Mouse (Mus musculus): ENCODE measurements around the gene Zdhhc23.

Zdhhc23 gene

DNA sequence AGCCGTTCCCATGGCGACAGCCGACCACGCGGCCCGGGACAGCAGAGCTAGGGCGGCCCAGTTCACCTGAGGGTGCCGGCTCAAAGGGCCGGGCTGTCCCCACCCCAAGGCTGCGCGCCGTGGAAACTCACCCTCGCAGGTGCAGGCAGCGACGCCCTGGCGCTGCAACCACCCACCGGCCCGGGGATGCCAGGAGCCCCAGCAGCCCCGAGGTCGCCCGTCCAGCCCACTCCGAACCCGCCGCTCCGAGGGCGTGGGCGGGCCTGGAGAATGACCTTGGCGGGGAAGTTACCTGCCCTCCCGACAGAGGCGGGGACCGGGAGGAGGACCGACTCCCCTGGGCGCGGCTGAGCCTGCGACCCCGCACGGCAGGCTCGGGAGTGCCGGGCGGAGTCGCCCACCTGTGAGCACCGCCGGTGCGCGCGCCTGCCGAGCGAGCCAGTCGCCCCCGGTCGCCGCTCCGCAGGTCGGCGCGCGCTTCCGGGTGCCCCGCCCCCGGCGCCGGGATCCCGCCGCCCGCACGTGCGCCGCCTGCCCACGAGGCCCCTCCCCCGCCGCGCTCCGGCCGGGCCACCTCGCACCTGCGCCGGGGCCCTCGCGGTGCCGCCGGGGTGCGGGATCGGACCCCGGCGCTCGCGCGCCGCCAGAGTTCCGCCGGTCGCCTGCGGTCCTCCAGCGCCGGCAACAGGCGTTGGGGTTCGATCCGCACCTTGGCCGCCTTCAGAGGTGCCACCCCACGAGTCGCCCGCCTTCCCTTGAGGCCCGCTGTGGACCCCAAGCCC, at the start of gene Zdhhc23:
Zdhhc23 (minus strand) TSS at position 464 of the 782 bp plus-strand sequence.
- peak; percentile 39 for DNase-seq (ENCODE audit: low spot score)

DNA sequence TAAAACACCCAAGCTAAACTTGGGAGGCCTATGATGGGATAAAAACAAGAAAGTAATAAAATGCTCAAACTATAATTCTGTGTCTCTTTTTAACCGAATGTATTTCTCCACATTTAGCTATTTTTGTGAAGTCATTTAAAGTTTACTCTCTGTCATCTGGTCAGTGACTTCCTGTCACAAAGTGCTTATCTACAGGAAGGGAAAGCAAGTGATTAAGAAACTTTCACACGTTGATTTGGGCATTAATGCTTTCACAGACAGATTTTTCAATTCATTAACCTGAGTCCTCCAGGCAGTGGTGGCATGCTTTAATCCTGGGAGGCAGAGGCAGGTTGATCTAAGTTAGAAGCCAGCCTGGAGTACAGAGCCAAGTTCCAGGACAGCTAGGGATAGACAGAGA, 49.7 kb upstream of the Zdhhc23 start:
- no peak for DNase-seq (ENCODE audit: low spot score)

GRCm38 (mm10) chr16:44026822-44027221, 47.2 kb upstream of the Zdhhc23 start:
- no peak for DNase-seq (ENCODE audit: low spot score)

DNA sequence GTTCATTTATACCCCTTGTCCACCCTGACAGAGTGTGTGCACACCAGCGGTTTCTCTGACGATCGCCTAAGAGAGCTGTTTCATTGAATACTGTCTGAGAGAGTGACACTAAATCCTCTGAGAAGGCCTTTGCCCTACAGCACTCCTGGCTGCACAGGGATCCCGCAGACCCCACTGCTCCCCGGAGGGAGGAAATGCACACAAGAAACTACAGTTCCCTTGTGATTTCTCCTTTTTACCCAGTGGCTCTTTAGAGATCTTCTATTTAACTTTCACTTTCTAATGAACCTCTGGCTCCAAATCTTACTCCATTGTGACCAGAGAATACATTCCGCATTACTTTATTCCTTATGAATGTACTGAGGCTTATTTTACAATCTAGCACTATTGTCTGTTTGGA, 46.6 kb upstream of the Zdhhc23 start:
- no peak for DNase-seq (ENCODE audit: low spot score)

DNA sequence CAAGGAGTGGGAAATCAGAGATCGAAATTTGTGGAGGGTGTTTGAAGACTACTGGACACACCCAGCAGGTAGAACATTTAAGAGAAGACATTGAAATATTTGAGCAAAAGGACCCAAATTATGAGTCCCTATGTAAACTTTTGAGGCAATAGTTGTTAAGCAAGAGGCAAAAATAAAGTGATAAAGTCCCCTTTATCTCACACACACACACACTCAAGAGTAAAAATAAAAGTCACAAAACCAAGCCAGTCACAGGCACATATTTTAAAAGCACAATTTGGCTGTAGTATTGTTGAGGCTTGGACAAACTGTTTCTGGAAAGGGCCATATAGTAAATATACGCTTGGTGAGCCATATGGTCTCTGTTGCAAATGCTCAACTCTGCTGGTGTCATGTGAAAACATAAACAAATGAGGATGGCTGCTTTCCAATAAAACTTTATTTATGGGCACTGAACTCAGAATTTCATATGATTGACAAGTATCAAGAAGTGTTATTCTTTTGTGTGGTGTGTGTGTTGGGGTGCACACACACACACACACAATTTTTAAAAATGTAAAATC, 39.5 kb upstream of the Zdhhc23 start:
- no peak for DNase-seq (ENCODE audit: low spot score)

- DNase-seq (ENCODE audit: low spot score), result no peak
Observed at GRCm38 (mm10) chr16:44018372-44018771, 38.8 kb upstream of the Zdhhc23 start.

GRCm38 (mm10) chr16:44017707-44018106, 38.1 kb upstream of the Zdhhc23 start:
- no peak for DNase-seq (ENCODE audit: low spot score)

- peak; percentile 65 for DNase-seq (ENCODE audit: low spot score)
Observed at GRCm38 (mm10) chr16:44016164-44016563, 36.6 kb upstream of the Zdhhc23 start.

DNA sequence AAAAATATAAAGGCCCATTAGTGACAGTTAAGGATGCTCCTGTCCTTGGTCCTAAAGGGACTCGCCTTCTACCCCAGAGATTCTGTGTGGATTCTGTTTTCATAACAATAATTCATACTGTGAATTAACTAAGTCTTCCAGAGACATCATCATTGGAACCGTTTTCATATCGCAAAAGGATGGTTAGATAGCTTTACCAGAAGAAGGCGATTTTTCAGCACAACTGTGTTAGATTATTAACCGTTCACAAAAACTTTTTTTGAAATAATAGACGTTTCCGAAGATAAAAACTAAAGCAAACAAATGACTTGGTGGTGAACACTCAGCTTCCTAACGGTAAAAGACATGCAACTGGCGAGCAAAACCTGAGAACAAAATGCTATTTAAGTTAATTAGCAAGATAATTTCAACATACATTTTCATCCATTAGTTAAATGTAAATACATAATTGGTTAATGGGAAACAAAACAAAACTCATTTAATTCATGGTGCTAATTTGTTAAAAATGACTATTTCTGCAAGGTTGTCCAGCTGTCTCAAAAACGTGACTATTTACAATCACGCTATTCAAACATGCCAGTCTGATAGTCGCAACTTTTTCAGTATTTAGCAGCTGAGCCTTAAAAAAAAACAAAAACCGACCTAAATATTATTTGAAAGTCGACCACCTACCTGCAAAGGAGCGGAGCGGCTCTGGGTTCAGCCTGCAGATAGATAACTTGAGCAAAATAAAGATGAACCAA, 36.0 kb upstream of the Zdhhc23 start:
- no peak for DNase-seq (ENCODE audit: low spot score)

- DNase-seq (ENCODE audit: low spot score), result no peak
Observed at GRCm38 (mm10) chr16:44011010-44011409, 31.4 kb upstream of the Zdhhc23 start.

GRCm38 (mm10) chr16:44002086-44002485, 22.5 kb upstream of the Zdhhc23 start:
- DNase-seq (ENCODE audit: low spot score), result no peak

GRCm38 (mm10) chr16:43999541-43999940, 19.9 kb upstream of the Zdhhc23 start:
- DNase-seq (ENCODE audit: low spot score), result no peak

DNA sequence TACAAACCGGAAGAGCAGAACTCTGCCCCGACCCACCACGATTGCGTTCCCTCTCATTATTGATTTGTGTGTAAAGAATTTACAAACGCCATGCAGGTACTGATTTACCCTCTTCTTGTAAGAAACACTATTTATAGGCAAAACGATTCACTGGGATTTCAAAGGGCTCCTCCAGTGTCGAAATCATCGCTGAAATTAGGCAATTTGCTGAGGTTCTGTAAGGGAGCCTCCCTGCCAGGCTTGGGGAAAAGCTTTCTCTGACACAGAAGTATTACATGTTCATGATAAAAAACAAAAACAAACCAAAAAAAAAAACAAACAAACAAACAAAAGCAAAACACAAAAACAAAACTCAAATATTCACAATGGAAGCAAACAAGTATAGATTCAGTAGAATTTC, 19.5 kb upstream of the Zdhhc23 start:
- DNase-seq (ENCODE audit: low spot score), result no peak

DNA sequence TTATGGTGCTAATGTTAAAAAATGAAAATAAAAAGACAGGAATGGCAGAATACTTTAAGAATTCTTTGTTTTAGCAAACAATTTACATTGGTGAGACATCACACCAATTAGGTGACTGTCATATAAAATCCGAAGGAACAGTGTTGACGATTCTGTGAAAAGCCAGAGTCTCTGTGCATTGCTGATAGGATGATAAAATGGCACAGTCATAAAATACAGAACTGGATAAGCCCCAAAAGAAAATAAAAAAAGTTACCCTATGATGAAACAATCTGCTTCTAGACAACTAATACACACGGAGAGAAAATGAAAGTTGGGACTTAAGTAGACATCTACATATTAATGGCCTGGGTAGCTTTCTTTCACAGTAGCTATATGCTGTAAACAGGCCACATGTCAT, 15.0 kb upstream of the Zdhhc23 start:
- no peak for DNase-seq (ENCODE audit: low spot score)

DNA sequence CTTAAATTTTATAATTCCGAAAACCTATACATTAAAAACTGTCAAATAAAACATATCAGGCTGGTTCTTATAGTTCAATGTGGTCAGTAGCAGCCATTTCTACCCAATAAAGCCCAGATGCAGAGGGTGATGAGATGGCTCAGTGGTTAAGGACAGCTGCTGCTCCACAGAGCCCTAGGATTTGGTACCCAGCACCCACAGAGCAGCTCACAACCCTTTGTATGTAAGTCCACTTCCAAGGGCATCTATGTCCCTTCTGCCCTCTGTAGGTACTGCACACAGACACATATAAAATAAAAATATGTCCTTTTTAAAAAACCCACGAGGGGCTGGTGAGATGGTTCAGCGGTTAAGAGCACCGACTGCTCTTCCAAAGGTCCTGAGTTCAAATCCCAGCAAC, 6.7 kb upstream of the Zdhhc23 start:
- DNase-seq (ENCODE audit: low spot score), result no peak

DNA sequence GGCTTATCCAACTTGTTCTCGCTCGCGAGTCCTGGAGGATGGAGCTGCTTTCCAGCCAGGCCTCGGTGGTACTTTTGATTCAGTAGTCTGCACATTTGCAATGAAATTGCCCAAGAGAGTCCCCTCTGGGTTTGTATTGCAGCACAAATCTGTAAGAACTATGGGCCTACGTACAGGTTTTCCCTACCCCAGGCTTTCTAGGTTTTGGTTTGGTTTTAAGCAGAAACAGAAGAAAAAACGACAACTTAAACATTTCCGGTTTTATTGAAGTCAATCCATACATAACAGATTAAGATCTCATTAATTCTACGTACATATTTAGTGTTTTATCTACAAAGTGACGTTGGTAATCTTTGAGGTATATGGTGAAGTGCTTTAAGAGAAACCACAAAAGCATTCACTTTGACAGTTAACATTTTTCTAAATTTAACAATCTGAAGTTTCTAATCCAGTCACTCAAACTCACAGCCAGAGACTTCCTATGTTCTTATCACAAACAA, 569 bp upstream of the Zdhhc23 start:
- DNase-seq (ENCODE audit: low spot score), result no peak

DNA sequence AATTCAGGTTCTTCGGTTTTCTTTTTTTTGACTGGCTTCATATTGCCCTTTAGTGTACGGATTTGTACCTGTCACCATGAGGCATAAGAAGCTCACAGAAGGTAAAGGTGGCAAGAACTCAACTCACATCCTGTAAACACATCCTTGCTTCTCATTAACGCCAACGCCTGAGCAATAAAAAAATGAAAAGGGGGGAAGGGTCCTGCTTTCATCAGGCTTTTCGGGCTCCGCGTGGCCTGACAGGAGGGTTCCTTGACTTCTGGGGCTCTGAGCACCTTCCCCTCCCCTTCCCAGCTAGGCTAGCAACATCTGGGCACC, 622 bp downstream of the Zdhhc23 start:
- no peak for DNase-seq (ENCODE audit: low spot score)

DNA sequence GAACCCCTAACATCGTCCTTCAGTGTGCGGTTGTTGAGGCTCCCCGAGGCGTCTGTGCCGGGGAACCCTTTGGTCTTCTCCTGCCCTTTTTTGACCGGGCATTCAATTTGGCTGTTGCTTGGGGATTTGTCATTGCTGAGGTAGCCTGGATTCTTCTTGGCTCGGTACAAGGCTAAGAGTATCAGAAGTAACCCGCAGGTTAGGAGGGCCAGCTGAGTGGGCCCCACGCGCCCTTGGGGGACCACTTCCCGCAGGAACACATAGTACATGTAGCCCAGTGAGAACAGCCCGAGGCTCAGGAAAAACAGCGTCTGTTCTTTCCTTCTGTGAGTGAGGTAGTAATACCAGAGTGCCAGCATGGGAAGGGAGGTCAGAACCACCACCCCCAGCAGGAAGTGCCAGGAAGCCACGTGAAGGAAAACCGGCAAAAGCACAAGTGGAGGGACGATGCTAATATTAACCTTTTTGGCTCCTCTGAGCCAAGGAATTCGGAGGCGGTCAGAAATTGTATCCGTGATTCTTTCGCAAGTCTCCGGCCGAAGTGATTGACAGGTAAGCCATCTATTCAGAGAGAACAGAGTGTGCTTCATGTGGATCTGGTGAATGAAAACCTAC, 5.9 kb downstream of the Zdhhc23 start:
- DNase-seq (ENCODE audit: low spot score), result no peak

- no peak for DNase-seq (ENCODE audit: low spot score)
Observed at GRCm38 (mm10) chr16:43973147-43973546, 6.4 kb downstream of the Zdhhc23 start.

- DNase-seq (ENCODE audit: low spot score), result no peak
Observed at GRCm38 (mm10) chr16:43972391-43972790, 7.2 kb downstream of the Zdhhc23 start.

GRCm38 (mm10) chr16:43971741-43972140, 7.8 kb downstream of the Zdhhc23 start:
- DNase-seq (ENCODE audit: low spot score), result no peak

DNA sequence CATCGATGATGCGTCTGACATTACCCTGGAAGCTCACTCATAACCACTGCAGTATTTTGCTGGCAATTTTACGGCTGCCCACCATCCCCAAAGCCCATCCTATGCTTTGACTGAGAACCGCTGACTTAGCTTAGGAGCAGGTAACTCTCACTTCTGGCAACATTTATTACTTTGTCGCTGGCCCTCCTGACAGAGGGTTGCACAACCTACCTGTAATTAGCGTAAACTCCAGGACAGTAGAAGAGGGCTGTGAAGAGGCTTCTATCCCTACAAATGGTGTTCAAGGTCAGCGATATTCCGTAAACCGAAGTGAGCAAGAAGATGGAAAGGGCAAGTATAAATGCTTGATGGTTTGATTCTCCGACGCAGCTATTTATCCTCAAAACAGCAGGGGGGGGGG, 8.4 kb downstream of the Zdhhc23 start:
- DNase-seq (ENCODE audit: low spot score), result no peak

- no peak for DNase-seq (ENCODE audit: low spot score)
Observed at GRCm38 (mm10) chr16:43970426-43970825, 9.2 kb downstream of the Zdhhc23 start.

All from T-cell, adult 2 months (primary cell).